Mouse (Mus musculus) E14TG2a.4 (cell line): ENCODE results near the gene Wsb2.

Experiments
- CTCF ChIP-seq: conservative IDR thresholded peaks from 2 replicates; pipeline ENCODE4 v1.5.1; 2014; ENCODE audit warnings: low read length
- NANOG ChIP-seq: IDR thresholded peaks from 2 replicates; pipeline ENCODE4 v1.6.1; 2014; ENCODE audit warnings: borderline replicate concordance, low read length, mixed read lengths

- TF ChIP-seq CTCF (no peak), NANOG (no peak)
These were observed 557 bp upstream of the Wsb2 start for GRCm38 (mm10) chr5:117356365-117357128.
